Mouse (Mus musculus): ENCODE measurements around the gene Cib2.

- TF ChIP-seq CTCF (IDR thresholded peaks at IDR 0.05; ENCODE audit: borderline replicate concordance, insufficient read depth, low read length) = no peak
- TF ChIP-seq POLR2A (IDR thresholded peaks at IDR 0.05; ENCODE audit: low read depth, low read length) = no peak
These were observed 60.2 kb downstream of the Cib2 start for GRCm38 (mm10) chr9:54499791-54500190.

Data from embryonic fibroblast, embryonic 13.5 days (primary cell).